Mouse (Mus musculus): ENCODE data around the gene Sowahb.

Gene Sowahb

DNA sequence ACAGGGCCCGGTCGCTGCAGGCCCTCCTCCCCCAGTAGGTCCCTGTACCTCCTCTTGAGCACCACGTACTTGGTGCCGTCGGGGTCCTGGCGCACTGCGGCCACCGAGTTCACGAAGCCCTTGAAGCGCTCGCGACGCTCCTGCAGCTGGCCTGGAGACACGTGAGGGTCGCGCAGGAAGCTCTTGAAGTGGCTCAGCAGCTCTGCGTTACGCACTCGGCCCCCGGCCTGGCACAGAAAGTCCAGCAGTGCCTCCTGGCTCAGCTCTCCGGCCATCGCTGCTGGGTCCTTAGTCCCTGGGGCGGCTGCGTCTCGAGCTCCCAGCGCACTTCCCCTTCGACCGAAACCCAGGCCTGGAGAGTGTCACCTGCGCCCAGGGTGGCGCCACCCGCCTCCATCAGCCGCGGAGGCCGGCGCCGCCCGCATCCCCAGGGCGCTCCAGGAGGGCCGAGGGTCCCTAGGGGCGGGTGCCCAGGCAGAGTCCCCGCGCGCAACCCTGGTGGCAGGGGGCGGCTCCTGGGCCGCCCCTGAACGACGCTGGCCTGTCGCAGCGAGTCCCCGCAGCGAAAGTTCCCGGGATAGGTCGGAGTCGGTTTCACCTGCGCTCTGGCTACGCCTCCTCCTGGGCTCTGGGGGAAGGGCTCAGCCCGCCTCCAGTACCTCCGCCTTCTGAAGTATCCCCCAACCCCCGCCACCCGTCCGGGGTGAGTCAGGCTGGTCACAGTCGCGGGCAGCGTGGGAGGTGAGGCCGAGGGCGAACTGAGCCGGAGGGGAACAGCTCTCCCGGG, at the start of gene Sowahb:
TSS of gene Sowahb (minus strand) at position 439 of the 787 bp plus-strand sequence.
- peak; percentile 78 for DNase-seq (ENCODE audit: low read depth, low spot score)

DNA sequence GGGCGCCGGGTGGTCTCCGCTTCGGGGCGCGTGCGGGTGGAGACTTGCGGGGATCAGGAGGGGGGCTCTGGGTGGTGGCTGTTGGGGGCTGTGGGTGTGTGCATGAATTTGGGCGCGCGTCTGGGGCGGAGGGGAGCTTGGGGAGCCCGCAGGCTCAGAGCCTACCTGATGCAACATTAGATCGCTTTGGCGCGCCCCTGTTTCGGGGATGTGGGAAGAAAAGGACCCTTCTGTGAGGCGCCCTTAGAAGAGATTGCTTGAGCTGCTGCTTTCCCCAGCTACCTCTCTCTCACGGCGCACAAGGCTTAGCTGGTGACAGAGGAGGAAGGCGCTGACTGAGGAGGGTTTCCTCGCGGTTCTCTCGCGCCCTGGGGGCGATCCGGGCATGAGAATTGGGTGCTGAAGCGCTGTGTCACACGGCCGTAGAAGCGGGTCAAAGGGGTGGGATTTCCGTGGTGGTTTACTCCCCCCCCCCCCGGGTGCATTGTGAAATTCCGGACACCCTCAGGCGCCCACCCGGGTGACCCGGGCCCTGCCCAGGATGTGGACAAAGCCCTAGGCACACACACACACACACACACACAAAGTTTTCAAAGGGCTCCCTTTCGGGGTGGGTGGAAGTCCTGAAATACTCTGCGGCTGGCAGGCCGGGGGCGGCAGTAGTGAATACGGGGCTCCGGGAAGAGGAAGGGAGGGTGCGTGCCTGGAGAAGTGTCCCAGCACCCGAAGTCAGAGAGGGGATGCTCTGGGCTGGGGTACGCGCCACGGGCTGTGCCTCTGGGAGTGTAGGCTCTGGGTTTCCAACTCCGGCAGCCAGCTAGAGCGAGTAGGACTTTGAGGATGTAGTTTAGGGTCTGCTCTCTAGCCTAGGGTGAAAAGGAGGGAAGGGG, 49.1 kb upstream of the Sowahb start:
- peak; percentile 45 for DNase-seq (ENCODE audit: low read depth, low spot score)

DNA sequence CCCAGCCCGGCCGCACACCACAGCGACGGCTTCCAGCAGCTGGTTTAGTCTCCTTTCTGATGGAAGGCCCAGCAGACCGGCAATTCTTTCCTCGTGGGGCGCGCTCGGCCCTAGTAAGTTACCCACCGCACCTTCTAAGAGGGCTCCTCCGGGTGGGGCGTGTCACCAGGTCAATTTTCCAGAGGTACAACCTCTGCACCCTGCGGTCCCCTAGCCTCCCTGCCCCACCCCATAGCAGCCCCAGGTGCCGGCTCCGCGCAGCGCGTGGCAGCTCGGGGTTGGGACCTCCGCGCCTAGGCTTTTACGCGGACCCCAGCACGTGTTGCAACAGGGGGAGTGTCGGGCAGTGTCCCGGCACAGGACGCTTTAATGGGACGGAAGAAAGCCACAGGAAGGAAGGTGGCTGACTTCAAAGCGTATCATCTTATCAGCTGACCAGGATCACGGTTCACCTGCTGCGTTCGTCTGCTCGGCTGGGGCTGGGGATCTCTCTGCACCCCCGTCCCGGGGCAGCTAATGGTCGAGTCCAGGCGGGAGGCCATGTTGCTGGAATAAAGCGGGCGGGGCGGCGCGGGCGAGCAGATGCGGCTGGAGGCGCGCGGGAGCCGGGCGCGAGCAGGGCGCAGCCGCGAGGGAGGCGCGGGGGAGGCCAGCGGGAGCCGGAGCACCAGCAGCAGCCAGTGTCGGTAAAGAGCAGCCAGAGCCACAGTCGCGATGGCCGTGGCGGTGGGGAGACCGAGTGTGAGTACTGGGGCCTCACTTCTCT, 48.2 kb upstream of the Sowahb start, which contains the start of gene Sept11:
TSS of gene Sept11 (plus strand) at position 581 of the 766 bp plus-strand sequence.
- peak; percentile 84 for DNase-seq (ENCODE audit: low read depth, low spot score)

DNA sequence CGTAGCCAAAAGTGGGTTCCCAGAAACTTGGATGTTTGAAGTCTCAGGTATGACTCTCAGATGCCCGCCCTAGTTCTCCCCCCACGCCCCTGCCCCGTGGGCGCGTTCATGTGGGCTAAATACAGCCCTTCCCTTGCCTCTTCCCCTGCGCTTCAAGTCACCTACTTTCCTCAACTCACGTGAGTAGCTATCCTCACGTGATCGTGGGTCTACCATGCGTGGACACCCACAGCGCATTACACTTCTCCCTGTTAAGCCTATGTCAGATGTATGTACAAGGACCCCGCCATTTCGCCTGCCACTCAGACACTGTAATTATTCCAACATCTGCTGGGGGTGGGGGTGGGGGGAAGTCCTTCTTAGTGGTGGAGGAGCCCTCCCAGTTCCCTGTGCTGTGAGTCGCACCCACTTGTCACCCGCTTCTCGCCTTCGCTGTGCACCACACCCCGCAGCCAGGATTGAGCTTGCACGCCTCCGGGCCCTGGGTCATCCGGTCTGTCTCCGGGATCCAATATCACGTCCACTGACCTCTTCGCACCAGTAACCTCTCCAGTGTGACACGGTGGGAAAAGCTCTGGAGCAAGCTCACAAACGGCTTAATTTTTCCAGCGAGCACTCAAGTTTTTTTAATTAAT, 47.4 kb upstream of the Sowahb start:
- DNase-seq (ENCODE audit: low read depth, low spot score): peak; percentile 40

DNA sequence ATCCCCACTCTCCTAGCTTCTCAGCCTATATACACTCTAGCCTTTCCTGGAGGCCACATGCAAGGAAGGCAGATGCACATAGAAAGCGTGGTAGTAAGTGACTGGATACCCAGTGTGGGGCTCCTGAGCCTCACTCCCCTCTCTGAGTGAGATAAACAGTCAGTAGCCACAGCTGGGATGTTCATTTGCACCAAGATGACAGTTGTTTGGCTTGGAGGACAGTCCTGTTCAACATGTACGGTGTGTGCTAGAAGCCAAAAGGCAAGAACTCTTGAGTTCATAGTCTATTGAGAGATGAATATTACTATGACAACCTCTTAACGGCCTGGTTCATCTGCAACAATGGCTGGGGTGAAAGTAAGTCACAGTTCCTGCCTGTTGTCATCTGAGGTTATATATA, 46.4 kb upstream of the Sowahb start:
- no peak for DNase-seq (ENCODE audit: low read depth, low spot score)

DNA sequence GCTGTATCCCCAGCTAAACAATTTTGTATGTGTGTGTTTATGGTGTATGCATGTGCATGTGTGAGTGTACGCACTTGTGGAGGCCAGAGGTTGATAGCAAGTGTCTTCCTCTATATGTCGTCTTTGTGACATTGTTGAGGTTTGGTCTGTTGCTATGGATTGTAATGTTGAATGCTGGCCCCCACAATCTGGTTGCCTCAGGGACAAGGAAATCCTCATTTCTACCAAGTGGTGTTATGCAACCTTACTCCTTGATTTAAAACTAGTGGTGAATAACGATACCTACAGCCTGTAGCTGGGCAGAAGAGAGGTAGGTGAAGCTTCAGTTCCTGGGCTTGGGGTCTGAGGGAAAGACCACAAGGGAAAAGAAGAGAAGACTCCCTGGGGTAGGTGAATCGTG, 41.1 kb upstream of the Sowahb start:
- no peak for DNase-seq (ENCODE audit: low read depth, low spot score)

DNA sequence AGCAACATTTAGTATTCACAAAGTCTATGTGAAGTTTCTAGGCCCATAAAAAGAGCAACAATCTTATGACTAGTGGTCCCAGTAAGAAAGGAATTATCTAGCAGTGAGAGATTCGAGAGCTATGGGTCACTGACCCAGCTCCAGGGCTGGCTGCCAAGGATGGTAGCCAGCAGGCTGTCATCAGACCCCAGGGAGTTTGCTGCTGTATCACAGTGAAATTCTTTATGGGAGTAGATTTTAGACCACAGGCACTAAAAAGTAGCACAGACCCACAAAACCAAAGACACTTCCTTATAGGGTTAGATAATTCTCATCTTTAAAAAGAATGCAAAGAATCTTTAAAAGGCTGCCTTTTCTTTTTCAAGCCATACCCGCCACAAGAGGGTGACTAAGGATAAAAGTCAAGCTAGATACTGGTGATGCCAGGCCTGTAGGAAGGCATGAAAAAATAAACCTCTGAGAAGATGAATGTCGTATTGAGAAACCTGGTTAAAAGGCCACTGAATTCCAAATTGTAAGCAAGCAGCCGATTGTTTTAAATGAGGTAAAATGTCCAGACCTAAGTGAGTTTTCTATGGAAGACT, 40.3 kb upstream of the Sowahb start:
- no peak for DNase-seq (ENCODE audit: low read depth, low spot score)

DNA sequence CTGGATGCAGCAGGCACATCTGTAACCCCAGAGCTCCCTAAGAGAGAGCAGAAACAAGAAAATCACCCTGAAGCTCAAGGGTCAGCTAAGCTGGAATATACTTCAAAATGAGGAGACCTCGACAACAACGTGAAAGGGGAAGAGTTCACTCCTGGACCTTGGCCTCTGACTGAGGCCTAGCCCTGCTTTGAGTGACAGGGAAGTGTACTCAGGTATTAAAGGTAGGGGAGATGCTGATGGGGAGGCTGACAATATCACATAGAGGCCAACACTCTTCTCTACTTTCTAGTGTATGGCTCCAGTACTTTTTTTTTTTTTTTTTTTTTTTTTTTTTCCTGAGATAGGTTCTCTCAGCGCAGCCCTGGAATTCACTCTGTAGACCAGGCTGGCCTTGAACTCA, 34.8 kb upstream of the Sowahb start:
- DNase-seq (ENCODE audit: low read depth, low spot score): no peak

DNA sequence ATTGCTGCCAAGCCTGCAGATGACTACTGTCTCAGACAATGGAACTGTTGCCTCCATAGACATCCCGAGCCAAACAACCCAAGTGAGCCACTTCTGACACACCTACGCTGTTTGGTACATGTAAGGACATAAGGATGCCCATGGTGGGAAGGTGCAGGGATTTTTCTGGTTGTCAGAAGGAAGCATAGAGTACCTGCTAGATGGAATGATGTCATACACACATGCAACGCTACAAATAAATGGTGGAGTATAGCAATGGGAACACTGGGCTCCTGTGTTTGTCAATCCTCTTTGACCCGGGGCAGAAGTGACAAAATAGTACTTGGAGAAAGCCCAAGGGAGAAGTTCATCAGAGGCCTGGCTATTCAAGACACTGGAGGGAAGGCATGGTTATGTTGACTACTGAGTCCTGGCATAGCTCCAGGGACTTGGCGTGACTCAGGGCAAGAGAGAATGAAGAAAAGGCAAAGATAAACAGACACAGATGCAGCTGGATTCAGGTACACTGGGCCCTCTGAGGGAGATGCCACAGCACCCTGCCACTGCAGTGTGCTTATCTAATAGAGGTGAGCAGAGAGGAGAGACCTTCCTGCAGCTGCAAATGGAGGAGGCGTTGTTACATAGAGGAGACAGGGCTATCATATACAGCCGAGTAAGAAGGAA, 33.0 kb upstream of the Sowahb start:
- no peak for DNase-seq (ENCODE audit: low read depth, low spot score)

DNA sequence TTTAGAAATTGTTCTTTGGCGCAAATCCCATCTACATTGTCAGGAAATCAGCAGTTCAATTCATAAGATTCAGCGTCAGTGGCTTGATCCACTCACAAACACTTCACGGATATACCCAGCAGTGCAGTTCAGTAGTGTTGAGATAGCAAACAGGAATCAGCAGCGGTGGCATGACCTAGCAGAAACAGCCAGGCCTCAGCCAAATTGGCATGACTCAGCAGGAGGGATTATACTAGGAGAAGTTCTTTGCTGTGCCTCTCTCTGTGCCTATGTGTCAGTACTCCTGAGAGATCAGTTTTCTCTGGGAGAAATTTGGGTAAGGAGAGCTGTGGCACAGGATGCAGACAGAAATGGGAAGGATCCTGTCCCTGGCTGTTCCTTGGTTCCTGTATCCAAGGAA, 16.0 kb upstream of the Sowahb start:
- DNase-seq (ENCODE audit: low read depth, low spot score): no peak

DNA sequence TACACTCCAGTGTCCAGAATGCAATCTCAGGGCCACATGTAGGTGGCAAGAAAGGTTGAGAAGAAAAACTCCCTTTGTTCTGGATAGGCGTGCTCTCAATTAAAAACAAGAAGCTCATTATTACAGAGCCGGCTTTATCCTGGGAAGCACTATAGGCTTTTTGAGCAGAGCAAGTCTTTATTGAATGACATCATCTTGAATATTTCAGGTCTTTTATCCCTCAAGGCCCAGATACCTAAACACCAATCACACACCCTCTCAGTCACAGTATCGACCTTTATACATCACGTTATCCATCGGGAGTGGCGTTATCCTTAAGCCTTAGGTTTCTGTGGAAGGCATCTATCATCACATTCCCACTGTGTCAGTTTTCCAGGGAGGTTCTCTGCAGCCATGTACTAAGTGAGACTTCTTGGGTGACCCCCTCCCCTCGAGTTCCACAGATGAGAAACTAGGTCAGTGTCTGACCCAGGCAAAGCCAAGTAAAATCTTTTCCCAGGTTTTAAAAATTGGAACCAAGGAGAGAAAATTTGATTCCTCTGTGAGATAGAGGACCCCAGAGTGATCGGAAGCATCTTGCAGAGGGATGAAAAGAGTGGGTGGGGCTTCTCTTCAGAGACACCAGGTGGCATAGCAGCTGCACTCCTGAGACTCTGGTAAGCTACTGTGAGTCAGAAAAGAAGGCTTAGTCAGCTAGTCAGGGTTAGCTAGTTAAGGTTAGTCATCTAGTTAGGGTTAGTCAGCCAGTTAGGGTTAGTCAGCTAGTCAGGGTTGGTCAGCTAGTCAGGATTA, 9.0 kb upstream of the Sowahb start:
- no peak for DNase-seq (ENCODE audit: low read depth, low spot score)

DNA sequence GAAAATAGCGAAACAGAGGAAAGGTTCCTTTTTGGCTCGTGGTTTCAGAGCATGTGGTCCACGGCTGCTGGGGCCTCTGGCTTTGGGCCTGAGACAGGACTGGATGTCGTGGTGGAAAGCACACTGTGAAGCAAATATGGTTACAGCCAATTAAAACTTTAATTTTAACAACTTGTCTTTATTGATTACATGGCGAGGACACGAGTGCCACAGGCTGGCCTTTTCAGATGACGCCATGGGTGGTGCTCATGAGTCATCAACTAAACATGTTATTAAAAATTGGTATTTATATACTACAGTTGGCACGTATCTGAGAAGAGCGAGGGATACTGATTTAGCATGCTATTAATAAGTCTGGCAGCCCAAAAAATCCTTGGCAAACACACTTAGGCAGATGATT, 7.1 kb upstream of the Sowahb start:
- no peak for DNase-seq (ENCODE audit: low read depth, low spot score)

DNA sequence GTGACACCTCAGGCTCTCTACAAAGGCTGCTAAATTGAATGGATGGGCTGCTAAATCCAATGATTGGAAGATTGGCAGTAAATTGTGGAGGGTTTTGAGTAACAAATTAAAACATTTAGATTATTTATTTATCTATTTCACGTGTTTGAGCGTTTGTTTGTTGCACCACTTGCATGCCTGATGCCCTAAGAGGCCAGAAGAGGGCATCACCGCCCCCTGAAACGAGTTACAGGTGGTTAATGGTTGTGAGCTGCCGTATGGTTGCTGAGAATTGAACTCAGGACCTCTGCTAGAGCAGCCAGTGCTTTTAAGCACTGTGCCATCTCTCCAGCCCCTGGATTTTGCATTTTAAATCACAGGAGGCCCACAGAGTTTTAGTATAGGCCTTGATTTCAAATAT, 6.2 kb upstream of the Sowahb start:
- peak; percentile 22 for DNase-seq (ENCODE audit: low read depth, low spot score)

DNA sequence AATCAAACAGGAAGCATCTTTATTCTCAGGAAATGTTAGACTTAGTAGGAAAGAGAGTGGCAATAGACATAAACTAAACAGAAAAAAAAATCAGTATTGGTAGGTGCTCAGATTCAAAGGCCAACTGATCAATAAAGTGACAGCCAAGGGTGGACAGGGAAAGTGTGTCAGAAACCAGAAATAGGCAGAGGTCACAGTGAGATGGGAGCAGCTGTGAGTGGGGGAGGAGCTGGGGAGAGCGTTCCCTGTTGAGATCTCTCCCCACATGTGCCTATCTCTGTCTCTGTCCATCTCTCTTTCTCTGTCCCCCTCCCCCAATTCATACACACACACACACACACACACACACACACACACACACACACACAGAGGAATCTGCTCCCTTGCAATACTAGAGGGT, 5.1 kb upstream of the Sowahb start:
- no peak for DNase-seq (ENCODE audit: low read depth, low spot score)

DNA sequence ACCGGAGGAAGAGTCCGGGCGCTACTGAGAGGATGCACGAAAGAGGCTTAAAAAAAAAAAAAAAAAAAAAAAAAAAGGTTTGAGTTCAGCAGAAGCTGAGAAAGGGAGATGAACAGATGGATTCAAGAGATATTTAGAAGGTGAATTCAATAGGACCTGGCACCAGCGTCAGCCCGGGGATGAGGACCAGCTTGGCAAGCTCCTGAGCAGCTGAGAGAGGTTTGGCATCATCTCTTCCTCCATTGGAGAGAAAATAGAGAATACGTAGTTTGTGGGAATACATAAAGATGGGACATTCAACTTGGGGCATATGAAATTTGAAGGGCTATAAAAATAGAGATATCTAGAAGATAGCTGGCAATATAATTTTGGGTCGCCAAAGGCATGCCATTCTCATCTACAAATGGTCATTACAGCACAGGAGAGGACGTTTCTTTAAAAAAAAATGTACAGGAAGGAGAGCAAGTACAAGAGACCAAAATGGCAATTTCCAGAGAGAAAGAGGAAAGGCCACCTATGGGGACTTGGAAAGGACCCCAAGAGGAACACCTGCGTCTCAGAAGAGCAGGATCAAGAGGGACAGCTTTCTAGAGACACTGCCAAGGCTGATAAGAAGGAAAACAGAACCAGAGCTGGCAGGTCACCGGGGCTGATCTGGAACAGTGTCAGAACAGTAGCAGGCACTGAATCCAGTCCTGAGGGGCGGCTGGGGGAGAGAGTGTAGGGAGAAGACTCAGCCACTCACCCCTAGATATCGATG, 3.8 kb upstream of the Sowahb start:
- DNase-seq (ENCODE audit: low read depth, low spot score): no peak

DNA sequence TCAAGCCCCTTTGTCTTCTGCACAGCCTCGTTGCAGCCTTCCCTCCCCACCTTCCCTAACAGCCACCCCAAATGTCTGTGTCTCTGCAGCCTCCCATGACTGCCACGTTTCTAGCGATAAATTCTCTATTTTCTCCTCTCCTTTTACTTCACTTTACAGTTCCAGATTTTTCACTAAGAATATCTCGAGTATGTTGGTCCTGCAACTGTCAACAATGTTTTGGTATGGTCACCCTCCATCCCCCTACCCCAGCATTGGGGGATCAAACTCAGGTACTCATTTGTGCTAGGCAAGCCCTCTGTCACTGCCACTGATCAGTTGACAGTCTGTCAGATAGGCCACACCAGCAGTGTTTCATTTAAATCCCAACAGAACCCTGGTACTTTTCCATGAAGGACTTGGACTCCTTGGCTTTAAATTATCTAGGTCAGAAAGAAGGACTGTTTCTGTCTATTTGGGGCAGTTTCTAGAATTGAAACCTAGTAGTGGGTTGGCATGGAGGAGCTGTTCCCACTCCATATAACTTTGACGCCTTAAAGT, 1.6 kb upstream of the Sowahb start:
- DNase-seq (ENCODE audit: low read depth, low spot score): no peak

DNA sequence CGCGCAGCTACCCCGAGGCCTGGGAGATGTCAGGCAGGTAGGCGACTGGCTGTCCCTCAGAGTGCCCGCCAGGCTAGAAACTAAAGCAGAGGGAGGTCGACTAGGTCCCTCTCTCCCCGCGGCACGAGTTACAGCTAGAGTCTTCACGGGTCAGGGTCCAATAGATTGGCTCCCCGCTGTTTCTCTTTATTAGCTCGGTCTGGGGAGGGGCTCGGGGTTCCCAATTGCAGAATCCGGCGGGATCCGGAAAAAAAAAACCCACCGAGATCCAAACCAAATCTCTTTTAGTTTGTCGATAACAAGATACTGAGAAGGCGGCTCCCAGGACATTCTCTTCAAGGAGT, 521 bp upstream of the Sowahb start:
- DNase-seq (ENCODE audit: low read depth, low spot score): peak; percentile 70

DNA sequence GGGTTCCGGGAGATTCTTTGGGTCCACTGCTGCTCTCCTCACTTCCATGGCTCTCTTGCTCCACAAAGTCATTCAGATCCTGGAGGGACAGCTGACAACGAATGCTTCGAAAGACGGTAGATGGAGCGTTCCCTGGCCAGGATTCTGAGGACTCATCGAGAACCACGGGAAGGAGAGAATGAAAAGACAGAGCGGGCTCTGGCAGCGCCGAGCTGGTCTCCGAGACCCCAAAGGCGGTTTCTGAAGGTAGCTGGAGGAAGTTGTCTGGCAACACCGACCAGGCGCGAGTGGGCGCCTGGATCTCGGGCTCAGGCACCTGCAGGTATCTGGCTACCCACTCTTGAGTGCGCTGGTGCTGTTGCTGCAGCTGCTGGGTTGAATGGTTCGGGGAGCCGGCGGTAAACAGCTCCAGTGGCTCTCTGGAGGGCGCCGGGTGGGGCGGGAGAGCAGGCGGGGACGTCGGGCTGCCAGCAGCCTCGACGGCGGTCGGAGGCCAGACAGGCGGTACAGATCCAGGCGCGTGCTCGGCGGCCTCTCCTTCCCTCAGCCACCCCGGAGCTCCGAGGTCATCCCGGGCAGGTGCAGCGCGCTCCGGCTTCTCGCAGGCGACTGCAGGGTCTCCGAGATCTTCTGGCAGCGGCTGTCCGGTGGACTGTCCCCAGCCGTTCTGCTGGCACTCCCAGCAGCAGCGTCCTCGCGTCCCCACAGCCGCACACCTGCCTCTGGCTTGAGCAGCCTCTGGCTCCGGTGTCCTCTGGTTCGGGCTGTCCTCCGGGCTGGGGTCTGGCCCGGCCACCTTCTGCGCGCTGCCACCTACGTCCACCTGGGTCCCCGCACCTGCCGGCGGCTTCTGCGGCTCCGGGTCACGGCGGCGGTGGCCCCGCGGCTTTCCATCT, 886 bp downstream of the Sowahb start:
- no peak for DNase-seq (ENCODE audit: low read depth, low spot score)

Data from ES-CJ7 (cell line).